Mouse (Mus musculus) layer of hippocampus, postnatal 25 days (tissue): ENCODE measurements around the gene Gm10065. TPM values are rescaled to one million over a fixed set of nuclear protein-coding genes. Genes with fewer than 3 reads are reported as not detected.

Source experiments
- DNase-seq, 2 experiments: peaks; one replicate each; pipeline ENCODE4 v3.0.0; 2022; ENCODE audit warnings: mixed read lengths in 2 of 2, low spot score in 1 of 2; ENCODE audit errors: extremely low spot score in 1 of 2
- microRNA-seq, 2 experiments: library from miRNA; unstranded; fragments of <30 nt; microRNA quantifications; one replicate each; pipeline ENCODE4 v1.2.0; 2021
- total RNA-seq, 2 experiments: library from RNA; stranded (reverse); gene quantifications; 2 replicates each; pipeline ENCODE4 v1.2.3; 2021

Gm10065 gene
- total RNA-seq, 2 experiments from 2014 or later: not detected

- peak; percentile 57 to 59 for DNase-seq
Observed at GRCm38 (mm10) chr13:21440503-21441206, 38.6 kb downstream of the Gm10065 start, which contains the start of gene Pgbd1. Pgbd1 (minus strand) TSS chr13:21441058.

GRCm38 (mm10) chr13:21435476-21435875 lies 43.8 kb downstream of the Gm10065 start:
- no peak for DNase-seq

Small RNA genes within 50 kb of the gene (microRNA-seq; reads per million reads assigned to microRNA genes)
- 0 reads per million in 2 experiments for gene Mir1896

Other genes starting within 250 kb of the Gm10065 start
- not detected for gene Gpx5, start 186.7 kb downstream of the Gm10065 start, total RNA-seq
- not detected for gene Gpx6, start 167.3 kb downstream of the Gm10065 start, total RNA-seq
- gene Olfr1367, start 132.5 kb downstream of the Gm10065 start, total RNA-seq: not detected
- 1 to 10 TPM; 8.5 to 9.7 TPM for gene Zscan12, start 116.6 kb downstream of the Gm10065 start, total RNA-seq
- 10 to 100 TPM; 35.6 to 42.4 TPM for gene Zkscan3, start 76.7 kb downstream of the Gm10065 start, total RNA-seq
- gene Pgbd1, start 38.4 kb downstream of the Gm10065 start, total RNA-seq: 1 to 10 TPM; 1.2 to 1.8 TPM
- gene Zscan26, start 25.7 kb downstream of the Gm10065 start, total RNA-seq: 10 to 100 TPM; 45.3 to 47.3 TPM
- gene Nkapl, start 10.9 kb downstream of the Gm10065 start, total RNA-seq: 1 to 10 TPM in 1 of 2 experiments, under 1 TPM in 1; 0.91 to 1.6 TPM
- gene Zkscan4, start 534 bp downstream of the Gm10065 start, total RNA-seq: 1 to 10 TPM; 5.8 to 6.7 TPM
- 10 to 100 TPM; 21.2 to 24.4 TPM for gene AK157302, start 15.8 kb upstream of the Gm10065 start, total RNA-seq
- 10 to 100 TPM; 68.8 to 76.1 TPM for gene Gm11273, start 22.0 kb upstream of the Gm10065 start, total RNA-seq
- gene Zkscan8, start 51.7 kb upstream of the Gm10065 start, total RNA-seq: 10 to 100 TPM; 16.4 to 17.0 TPM
- not detected for gene Olfr1366, start 63.4 kb upstream of the Gm10065 start, total RNA-seq
- gene Olfr1535, start 80.5 kb upstream of the Gm10065 start, total RNA-seq: not detected
- gene Olfr1364, start 102.3 kb upstream of the Gm10065 start, total RNA-seq: not detected
- not detected for gene Olfr1362, start 134.6 kb upstream of the Gm10065 start, total RNA-seq
- not detected for gene Olfr11, start 163.1 kb upstream of the Gm10065 start, total RNA-seq
- gene Olfr1361, start 183.9 kb upstream of the Gm10065 start, total RNA-seq: not detected
- gene Olfr1360, start 198.0 kb upstream of the Gm10065 start, total RNA-seq: not detected
- gene Olfr1359, start 218.7 kb upstream of the Gm10065 start, total RNA-seq: not detected
- 10 to 100 TPM; 32.0 to 37.1 TPM for gene Hist1h2bl, start 236.7 kb upstream of the Gm10065 start, total RNA-seq
- 10 to 100 TPM; 25.2 to 27.6 TPM for gene Hist1h2ai, start 237.0 kb upstream of the Gm10065 start, total RNA-seq
- gene Hist1h3h, start 238.2 kb upstream of the Gm10065 start, total RNA-seq: 10 to 100 TPM; 51.7 to 65.0 TPM
- 1 to 10 TPM; 6.5 to 8.1 TPM for gene Hist1h2bm, start 242.6 kb upstream of the Gm10065 start, total RNA-seq